Mouse (Mus musculus): ENCODE results near the gene Meltf. TPM values are rescaled to one million over a fixed set of nuclear protein-coding genes. Genes with fewer than 3 reads are reported as not detected.

Gene Meltf
- polyA plus RNA-seq (2016; fragmentation: Nextera tagmentation; extraction: Ambion mirVana): 0.40 and 0.60 TPM in 2 replicates

DNA sequence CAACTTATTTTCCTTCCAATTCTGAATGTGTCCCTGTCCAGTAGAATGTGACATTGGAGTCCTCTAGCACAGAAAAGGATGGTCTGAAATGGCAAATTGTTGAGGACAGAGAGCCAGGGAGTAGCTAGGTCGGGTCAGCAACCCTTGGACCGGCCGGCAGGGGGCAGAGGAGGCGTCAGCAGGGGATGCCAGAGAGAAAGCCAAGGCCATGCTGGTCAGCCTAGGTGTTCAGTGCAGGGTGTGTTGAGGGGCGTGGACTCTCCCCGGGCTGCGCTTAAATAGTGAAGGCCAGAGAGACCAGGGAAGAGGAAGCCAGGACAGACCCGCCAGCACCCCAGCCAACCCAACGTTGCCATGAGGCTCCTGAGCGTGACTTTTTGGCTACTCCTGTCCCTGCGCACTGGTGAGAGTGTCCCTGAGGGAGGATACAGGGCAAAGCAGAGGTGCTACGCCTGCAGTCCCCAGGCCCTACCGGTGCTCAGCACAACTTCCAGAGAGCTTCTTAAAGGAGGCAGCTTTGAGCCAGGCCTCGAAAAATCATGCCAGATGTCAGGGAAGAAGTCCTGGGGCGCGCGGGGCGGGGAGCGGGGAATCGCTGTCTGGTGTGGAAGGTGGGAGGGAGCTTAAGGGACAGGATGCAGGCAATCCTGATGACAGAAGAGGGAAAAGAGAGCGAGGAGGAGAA is at the start of gene Meltf:
Gene Meltf (plus strand): TSS at position 238 of the 685 bp plus-strand sequence.
- WGBS: 30% methylated on average over 21 of the region's 21 CpGs
- no peak within 1 kb of the TSS for H3K4me3 ChIP-seq
- 0 out of 2 replicates have a peak, but pooled peaks have one; percentile 24 for ATAC-seq (ENCODE audit: low FRiP score)

GRCm38 (mm10) chr16:31830726-31831125 is 47.9 kb upstream of the Meltf start:
- H3K27ac ChIP-seq: no peak overlapping the region
- H3K9ac ChIP-seq: no peak overlapping the region
- no peak overlapping the region for H3K4me3 ChIP-seq
- H3K9me3 ChIP-seq (replicated peaks): no peaks in the 10 kb centered on the region
- no peaks in the 10 kb centered on the region for H3K4me1 ChIP-seq
- no peaks in the 10 kb centered on the region for H3K27me3 ChIP-seq
- ATAC-seq (ENCODE audit: low FRiP score): no peak
- H3K36me3 ChIP-seq: no peaks in the 10 kb centered on the region; the same call in 1 of the 2 replicates
- H3K4me2 ChIP-seq (replicated peaks): no peak overlapping the region
- 94% methylated on average over 4 of the region's 4 CpGs for WGBS

More for the DNA sequence above, at the start of gene Meltf:
- Histone ChIP-seq H3K4me2 (replicated peaks) (peak within 1 kb of the TSS; percentile 36), H3K9me3 (replicated peaks) (no peaks in the 10 kb centered on the region), H3K4me1 (peaks cover 13% of the 10 kb centered on the region), H3K27me3 (no peaks in the 10 kb centered on the region; the same call in 1 of the 2 replicates), H3K27ac (no peak within 1 kb of the TSS), H3K36me3 (0 out of 2 replicates have a peak, but pooled peaks cover 4% of the 10 kb centered on the region), H3K9ac (0 out of 2 replicates have a peak within 1 kb of the TSS, but pooled peaks have one; percentile 32)

GRCm38 (mm10) chr16:31832630-31833422 is 45.8 kb upstream of the Meltf start:
- WGBS: 95% methylated on average over 10 of the region's 10 CpGs
- H3K9ac ChIP-seq: no peak overlapping the region
- ATAC-seq (ENCODE audit: low FRiP score): no peak
- H3K27me3 ChIP-seq: no peaks in the 10 kb centered on the region
- H3K27ac ChIP-seq: no peak overlapping the region
- no peaks in the 10 kb centered on the region for H3K9me3 ChIP-seq (replicated peaks)
- no peak overlapping the region for H3K4me3 ChIP-seq
- H3K36me3 ChIP-seq: no peaks in the 10 kb centered on the region; the same call in 1 of the 2 replicates
- no peaks in the 10 kb centered on the region for H3K4me1 ChIP-seq
- no peak overlapping the region for H3K4me2 ChIP-seq (replicated peaks)

- no peak overlapping the region for H3K4me2 ChIP-seq (replicated peaks)
- no peaks in the 10 kb centered on the region for H3K27me3 ChIP-seq
- H3K4me1 ChIP-seq: no peaks in the 10 kb centered on the region
- no peak overlapping the region for H3K27ac ChIP-seq
- H3K9ac ChIP-seq: no peak overlapping the region
- WGBS: 78% methylated on average over 7 of the region's 7 CpGs
- no peak overlapping the region for H3K4me3 ChIP-seq
- no peaks in the 10 kb centered on the region for H3K9me3 ChIP-seq (replicated peaks)
- no peak for ATAC-seq (ENCODE audit: low FRiP score)
- H3K36me3 ChIP-seq: no peaks in the 10 kb centered on the region; the same call in 1 of the 2 replicates
These were observed 44.5 kb upstream of the Meltf start for GRCm38 (mm10) chr16:31834011-31834584.

- Histone ChIP-seq H3K27ac (no peak overlapping the region), H3K9ac (no peak overlapping the region), H3K4me2 (replicated peaks) (no peak overlapping the region), H3K9me3 (replicated peaks) (no peaks in the 10 kb centered on the region), H3K27me3 (no peaks in the 10 kb centered on the region), H3K4me3 (no peak overlapping the region), H3K4me1 (no peaks in the 10 kb centered on the region), H3K36me3 (no peaks in the 10 kb centered on the region)
- ATAC-seq (ENCODE audit: low FRiP score): no peak
- 90% methylated on average over 2 of the region's 2 CpGs for WGBS
These were observed 43.8 kb upstream of the Meltf start for GRCm38 (mm10) chr16:31834662-31835318.

DNA sequence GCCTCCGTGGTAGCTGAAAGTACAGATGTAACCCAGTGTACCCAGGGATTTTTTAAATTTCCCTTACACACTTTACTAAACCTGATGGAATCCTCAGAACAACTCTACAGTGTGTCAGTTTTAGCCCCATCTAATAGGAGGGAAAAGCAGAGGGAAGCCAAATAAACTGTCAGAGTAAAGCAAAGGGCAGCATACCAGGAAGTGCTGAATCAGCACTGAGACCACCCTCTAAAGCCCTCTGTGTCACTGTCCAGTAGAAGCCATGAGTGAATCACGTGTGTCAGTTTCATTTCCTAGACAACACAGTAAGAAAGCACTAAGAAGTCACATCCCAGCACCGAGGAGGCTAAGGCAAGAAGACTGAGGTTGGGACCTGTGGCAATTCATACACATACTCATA is 41.2 kb upstream of the Meltf start:
- no peak overlapping the region for H3K27ac ChIP-seq
- WGBS: 83% methylated on average over 3 of the region's 3 CpGs
- H3K4me2 ChIP-seq (replicated peaks): no peak overlapping the region
- no peaks in the 10 kb centered on the region for H3K27me3 ChIP-seq
- H3K9me3 ChIP-seq (replicated peaks): no peaks in the 10 kb centered on the region
- no peaks in the 10 kb centered on the region for H3K4me1 ChIP-seq
- 0 out of 2 replicates have a peak, but pooled peaks cover 4% of the 10 kb centered on the region for H3K36me3 ChIP-seq
- no peak for ATAC-seq (ENCODE audit: low FRiP score)
- no peak overlapping the region for H3K4me3 ChIP-seq
- H3K9ac ChIP-seq: no peak overlapping the region

- Histone ChIP-seq H3K4me2 (replicated peaks) (no peak overlapping the region), H3K27ac (no peak overlapping the region), H3K27me3 (no peaks in the 10 kb centered on the region), H3K4me1 (no peaks in the 10 kb centered on the region), H3K36me3 (0 out of 2 replicates have a peak, but pooled peaks cover 4% of the 10 kb centered on the region), H3K4me3 (no peak overlapping the region), H3K9ac (no peak overlapping the region), H3K9me3 (replicated peaks) (no peaks in the 10 kb centered on the region)
- 89% methylated on average over 3 of the region's 3 CpGs for WGBS
- ATAC-seq (ENCODE audit: low FRiP score): no peak
These were observed 34.4 kb upstream of the Meltf start for GRCm38 (mm10) chr16:31844246-31844645.

- no peak overlapping the region for H3K4me3 ChIP-seq
- no peak overlapping the region for H3K27ac ChIP-seq
- WGBS: 64% methylated on average over 10 of the region's 10 CpGs
- no peaks in the 10 kb centered on the region for H3K4me1 ChIP-seq
- H3K27me3 ChIP-seq: no peaks in the 10 kb centered on the region
- H3K9me3 ChIP-seq (replicated peaks): no peaks in the 10 kb centered on the region
- H3K4me2 ChIP-seq (replicated peaks): no peak overlapping the region
- ATAC-seq (ENCODE audit: low FRiP score): no peak
- no peak overlapping the region for H3K9ac ChIP-seq
- no peaks in the 10 kb centered on the region for H3K36me3 ChIP-seq
These were observed 31.8 kb upstream of the Meltf start for GRCm38 (mm10) chr16:31846763-31847162.

GRCm38 (mm10) chr16:31863920-31864319 is 14.7 kb upstream of the Meltf start:
- H3K9me3 ChIP-seq (replicated peaks): peaks cover 8% of the 10 kb centered on the region; the same call in 1 of the 2 replicates
- H3K27me3 ChIP-seq: no peaks in the 10 kb centered on the region
- 92% methylated on average over 5 of the region's 5 CpGs for WGBS
- no peak overlapping the region for H3K27ac ChIP-seq
- peaks cover 51% of the 10 kb centered on the region for H3K36me3 ChIP-seq
- no peaks in the 10 kb centered on the region for H3K4me1 ChIP-seq
- no peak overlapping the region for H3K4me3 ChIP-seq
- no peak overlapping the region for H3K9ac ChIP-seq
- no peak for ATAC-seq (ENCODE audit: low FRiP score)
- H3K4me2 ChIP-seq (replicated peaks): no peak overlapping the region

GRCm38 (mm10) chr16:31865242-31865641 is 13.4 kb upstream of the Meltf start:
- H3K36me3 ChIP-seq: peaks cover 47% of the 10 kb centered on the region
- H3K9me3 ChIP-seq (replicated peaks): peaks cover 8% of the 10 kb centered on the region; the same call in 1 of the 2 replicates
- H3K4me1 ChIP-seq: no peaks in the 10 kb centered on the region
- no peaks in the 10 kb centered on the region for H3K27me3 ChIP-seq
- WGBS: 75% methylated on average over 3 of the region's 3 CpGs
- H3K27ac ChIP-seq: no peak overlapping the region
- no peak for ATAC-seq (ENCODE audit: low FRiP score)
- no peak overlapping the region for H3K9ac ChIP-seq
- no peak overlapping the region for H3K4me3 ChIP-seq
- H3K4me2 ChIP-seq (replicated peaks): no peak overlapping the region

GRCm38 (mm10) chr16:31866911-31867310 is 11.7 kb upstream of the Meltf start:
- H3K36me3 ChIP-seq: peaks cover 41% of the 10 kb centered on the region
- no peak for ATAC-seq (ENCODE audit: low FRiP score)

GRCm38 (mm10) chr16:31867736-31868135 is 10.9 kb upstream of the Meltf start:
- Histone ChIP-seq H3K9me3 (replicated peaks) (no peaks in the 10 kb centered on the region), H3K4me2 (replicated peaks) (no peak overlapping the region), H3K4me1 (no peaks in the 10 kb centered on the region), H3K9ac (no peak overlapping the region), H3K27me3 (no peaks in the 10 kb centered on the region), H3K36me3 (peaks cover 39% of the 10 kb centered on the region), H3K4me3 (no peak overlapping the region), H3K27ac (no peak overlapping the region)
- WGBS: 78% methylated on average over 4 of the region's 4 CpGs
- ATAC-seq (ENCODE audit: low FRiP score): no peak

More at GRCm38 (mm10) chr16:31866911-31867310, 11.7 kb upstream of the Meltf start:
- Histone ChIP-seq H3K4me2 (replicated peaks) (no peak overlapping the region), H3K4me3 (no peak overlapping the region), H3K9me3 (replicated peaks) (no peaks in the 10 kb centered on the region), H3K27ac (no peak overlapping the region), H3K27me3 (no peaks in the 10 kb centered on the region), H3K4me1 (no peaks in the 10 kb centered on the region), H3K9ac (no peak overlapping the region)
- 88% methylated on average over 3 of the region's 3 CpGs for WGBS

All from hindbrain, embryonic 12.5 days (tissue).